Mouse (Mus musculus) heart, embryonic 12.5 days (tissue): ENCODE measurements around the gene Gm17720. TPM values are rescaled to one million over a fixed set of nuclear protein-coding genes. Genes with fewer than 3 reads are reported as not detected.

Source experiments
- ATAC-seq: fragments of 200-750 bp; cut with Nextera tagmentation; 2 replicates; pipeline ENCODE4 v1.8.0; 2017; ENCODE audit warnings: moderate TSS enrichment, moderate library complexity; ENCODE audit not compliant: insufficient number of reproducible peaks, low FRiP score
- H3K27ac ChIP-seq: fragments of 300-500 bp; sonication (generic); 2 replicates; pipeline ENCODE4 v1.5.1; 2016; ENCODE audit warnings: mild to moderate bottlenecking, moderate library complexity; ENCODE audit not compliant: poor library complexity, severe bottlenecking
- H3K27me3 ChIP-seq: fragments of 300-500 bp; sonication (generic); replicated peaks from 2 replicates; pipeline ENCODE4 v1.6.1; 2016; ENCODE audit warnings: mild to moderate bottlenecking, moderate library complexity
- H3K36me3 ChIP-seq: fragments of 300-500 bp; sonication (generic); 2 replicates; pipeline ENCODE4 v1.6.1; 2016; ENCODE audit warnings: mild to moderate bottlenecking, moderate library complexity
- H3K4me1 ChIP-seq: fragments of 300-500 bp; sonication (generic); replicated peaks from 2 replicates; pipeline ENCODE4 v1.6.1; 2016; ENCODE audit warnings: mild to moderate bottlenecking
- H3K4me2 ChIP-seq: fragments of 300-500 bp; sonication (generic); 2 replicates; pipeline ENCODE4 v1.6.1; 2016; ENCODE audit warnings: mild to moderate bottlenecking, moderate library complexity
- H3K4me3 ChIP-seq: fragments of 300-500 bp; sonication (generic); 2 replicates; pipeline ENCODE4 v1.5.1; 2016; ENCODE audit warnings: mild to moderate bottlenecking
- H3K9ac ChIP-seq: fragments of 300-500 bp; sonication (generic); 2 replicates; pipeline ENCODE4 v1.6.1; 2016; ENCODE audit warnings: mild to moderate bottlenecking, moderate library complexity
- H3K9me3 ChIP-seq: fragments of 300-500 bp; sonication (generic); replicated peaks from 2 replicates; pipeline ENCODE4 v1.6.1; 2016; ENCODE audit warnings: mild to moderate bottlenecking, moderate library complexity
- WGBS: fragments of 180-500 bp; shearing (Covaris S2); methylation state at CpG from one replicate; pipeline ENCODE4 v1.1.7; 2016; 5-methylcytosine and 5-hydroxymethylcytosine counted together
- polyA plus RNA-seq: library from polyadenylated mRNA; unstranded; fragments of >200 nt; fragmentation: Nextera tagmentation; extraction: Ambion mirVana; gene quantifications from 2 replicates; pipeline ENCODE4 v1.2.1, GENCODE M21; 2016

Gene Gm17720
- not detected in 2 replicates for polyA plus RNA-seq

- H3K9ac ChIP-seq, result no peak within 1 kb of the TSS
- no peaks in the 10 kb centered on the region for H3K36me3 ChIP-seq
- ATAC-seq, result no peak
- H3K27me3 ChIP-seq, result no peaks in the 10 kb centered on the region
- no peak within 1 kb of the TSS for H3K4me2 ChIP-seq
- no peaks in the 10 kb centered on the region for H3K4me1 ChIP-seq
- WGBS, result 67% methylated on average over 3 of the region's 3 CpGs
- H3K9me3 ChIP-seq, result 0 out of 2 replicates have a peak, but pooled peaks cover 4% of the 10 kb centered on the region
- no peak within 1 kb of the TSS for H3K27ac ChIP-seq
- H3K4me3 ChIP-seq, result no peak within 1 kb of the TSS
Observed at GRCm38 (mm10) chr8:110102653-110103052, at the start of gene Gm17720. Gm17720 (minus strand) TSS chr8:110102753.

- Histone ChIP-seq H3K9ac (no peak overlapping the region), H3K9me3 (no peaks in the 10 kb centered on the region), H3K4me3 (no peak overlapping the region), H3K4me2 (no peak overlapping the region), H3K36me3 (no peaks in the 10 kb centered on the region), H3K27ac (no peak overlapping the region), H3K27me3 (peaks cover 13% of the 10 kb centered on the region; the same call in 1 of the 2 replicates), H3K4me1 (peaks cover 14% of the 10 kb centered on the region)
- peak; percentile 51; the same call in 1 of the 2 replicates for ATAC-seq
- 3% methylated on average over 4 of the region's 4 CpGs for WGBS
Observed at GRCm38 (mm10) chr8:110145538-110145937, 43.0 kb upstream of the Gm17720 start.

- Histone ChIP-seq H3K4me2 (no peak overlapping the region), H3K27ac (no peak overlapping the region), H3K4me1 (no peaks in the 10 kb centered on the region), H3K36me3 (no peaks in the 10 kb centered on the region), H3K9ac (no peak overlapping the region), H3K27me3 (peaks cover 13% of the 10 kb centered on the region; the same call in 1 of the 2 replicates), H3K4me3 (no peak overlapping the region), H3K9me3 (no peaks in the 10 kb centered on the region)
- WGBS, result 57% methylated on average over 4 of the region's 4 CpGs
- no peak for ATAC-seq
Observed at GRCm38 (mm10) chr8:110140770-110141169, 38.2 kb upstream of the Gm17720 start.

GRCm38 (mm10) chr8:110140156-110140555 is 37.6 kb upstream of the Gm17720 start:
- no peak overlapping the region for H3K4me3 ChIP-seq
- 72% methylated on average over 3 of the region's 3 CpGs for WGBS
- peaks cover 13% of the 10 kb centered on the region; the same call in 1 of the 2 replicates for H3K27me3 ChIP-seq
- no peak for ATAC-seq
- no peaks in the 10 kb centered on the region for H3K9me3 ChIP-seq
- no peak overlapping the region for H3K9ac ChIP-seq
- no peak overlapping the region for H3K27ac ChIP-seq
- H3K36me3 ChIP-seq, result no peaks in the 10 kb centered on the region
- no peak overlapping the region for H3K4me2 ChIP-seq
- H3K4me1 ChIP-seq, result no peaks in the 10 kb centered on the region

- Histone ChIP-seq H3K4me1 (no peaks in the 10 kb centered on the region; the same call in 1 of the 2 replicates), H3K9ac (no peak overlapping the region), H3K4me3 (no peak overlapping the region), H3K36me3 (no peaks in the 10 kb centered on the region), H3K4me2 (no peak overlapping the region), H3K27ac (no peak overlapping the region), H3K27me3 (0 out of 2 replicates have a peak, but pooled peaks cover 3% of the 10 kb centered on the region), H3K9me3 (no peaks in the 10 kb centered on the region)
- ATAC-seq, result no peak
- WGBS, result 79% methylated on average over 7 of the region's 7 CpGs
Observed at GRCm38 (mm10) chr8:110135515-110135914, 33.0 kb upstream of the Gm17720 start.

GRCm38 (mm10) chr8:110134236-110134635 is 31.7 kb upstream of the Gm17720 start:
- Histone ChIP-seq H3K9ac (no peak overlapping the region), H3K9me3 (no peaks in the 10 kb centered on the region), H3K4me1 (no peaks in the 10 kb centered on the region; the same call in 1 of the 2 replicates), H3K36me3 (no peaks in the 10 kb centered on the region), H3K4me2 (no peak overlapping the region), H3K27me3 (0 out of 2 replicates have a peak, but pooled peaks cover 3% of the 10 kb centered on the region), H3K27ac (no peak overlapping the region), H3K4me3 (no peak overlapping the region)
- no peak for ATAC-seq
- 82% methylated on average over 8 of the region's 8 CpGs for WGBS

- Histone ChIP-seq H3K4me3 (no peak overlapping the region), H3K27me3 (peaks cover 12% of the 10 kb centered on the region; the same call in 1 of the 2 replicates), H3K4me1 (no peaks in the 10 kb centered on the region; the same call in 1 of the 2 replicates), H3K4me2 (peak overlapping the region; percentile 30; the same call in 1 of the 2 replicates), H3K27ac (no peak overlapping the region), H3K9me3 (0 out of 2 replicates have a peak, but pooled peaks cover 6% of the 10 kb centered on the region), H3K9ac (no peak overlapping the region), H3K36me3 (no peaks in the 10 kb centered on the region)
- 20% methylated on average over 13 of the region's 13 CpGs for WGBS
- no peak for ATAC-seq
Observed at GRCm38 (mm10) chr8:110130537-110130936, 28.0 kb upstream of the Gm17720 start.

GRCm38 (mm10) chr8:110119715-110120114 is 17.2 kb upstream of the Gm17720 start:
- ATAC-seq, result no peak
- 45% methylated on average over 6 of the region's 6 CpGs for WGBS
- no peak overlapping the region for H3K27ac ChIP-seq
- H3K27me3 ChIP-seq, result 0 out of 2 replicates have a peak, but pooled peaks cover 5% of the 10 kb centered on the region
- H3K4me2 ChIP-seq, result no peak overlapping the region
- H3K4me1 ChIP-seq, result no peaks in the 10 kb centered on the region
- no peaks in the 10 kb centered on the region for H3K36me3 ChIP-seq
- no peak overlapping the region for H3K4me3 ChIP-seq
- no peak overlapping the region for H3K9ac ChIP-seq
- peaks cover 4% of the 10 kb centered on the region for H3K9me3 ChIP-seq

GRCm38 (mm10) chr8:110101676-110102075 is 877 bp downstream of the Gm17720 start:
- no peaks in the 10 kb centered on the region for H3K4me1 ChIP-seq
- H3K9ac ChIP-seq, result no peak overlapping the region
- no peaks in the 10 kb centered on the region for H3K36me3 ChIP-seq
- no peaks in the 10 kb centered on the region for H3K27me3 ChIP-seq
- no peaks in the 10 kb centered on the region for H3K9me3 ChIP-seq
- no peak for ATAC-seq
- no peak overlapping the region for H3K4me2 ChIP-seq
- 81% methylated on average over 15 of the region's 15 CpGs for WGBS
- no peak overlapping the region for H3K27ac ChIP-seq
- H3K4me3 ChIP-seq, result no peak overlapping the region

GRCm38 (mm10) chr8:110100907-110101306 is 1.6 kb downstream of the Gm17720 start, which contains the start of gene Gm21964:
Gm21964 (plus strand) TSS chr8:110101207.
- H3K9ac ChIP-seq, result no peak within 1 kb of the TSS
- WGBS, result 76% methylated on average over 12 of the region's 12 CpGs
- no peak within 1 kb of the TSS for H3K4me2 ChIP-seq
- H3K9me3 ChIP-seq, result no peaks in the 10 kb centered on the region
- H3K27me3 ChIP-seq, result no peaks in the 10 kb centered on the region
- no peaks in the 10 kb centered on the region for H3K4me1 ChIP-seq
- H3K36me3 ChIP-seq, result no peaks in the 10 kb centered on the region
- no peak within 1 kb of the TSS for H3K4me3 ChIP-seq
- no peak for ATAC-seq
- no peak within 1 kb of the TSS for H3K27ac ChIP-seq

GRCm38 (mm10) chr8:110091869-110092268 is 10.7 kb downstream of the Gm17720 start:
- H3K4me2 ChIP-seq, result no peak overlapping the region
- WGBS, result 54% methylated on average over 1 of the region's 1 CpGs
- ATAC-seq, result no peak
- no peaks in the 10 kb centered on the region for H3K27me3 ChIP-seq
- H3K4me3 ChIP-seq, result no peak overlapping the region
- H3K27ac ChIP-seq, result no peak overlapping the region
- H3K9ac ChIP-seq, result no peak overlapping the region
- H3K36me3 ChIP-seq, result peaks cover 29% of the 10 kb centered on the region
- H3K4me1 ChIP-seq, result no peaks in the 10 kb centered on the region
- peaks cover 20% of the 10 kb centered on the region for H3K9me3 ChIP-seq
